Mouse (Mus musculus): ENCODE results near the gene Ano6.

DNA sequence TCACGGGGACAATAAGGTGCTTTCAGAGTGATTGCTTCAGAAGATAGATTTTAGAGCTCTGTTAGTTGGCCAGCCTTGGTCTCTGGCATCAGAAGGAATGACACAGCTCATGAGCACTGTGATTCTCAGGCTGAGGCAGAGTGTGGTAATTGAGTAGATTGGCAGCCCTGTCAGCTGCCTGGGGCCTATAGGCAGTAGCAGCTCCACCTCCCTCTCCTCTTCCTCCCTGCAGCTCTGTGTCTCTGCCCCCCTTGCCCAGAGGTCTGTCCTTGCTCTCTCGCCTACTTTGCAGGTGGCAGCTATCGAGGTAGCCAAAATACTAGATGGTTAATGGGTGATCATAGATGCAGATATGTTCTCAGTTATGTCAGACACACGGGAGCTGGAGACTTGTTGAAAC is 77.5 kb downstream of the Ano6 start:
- no peak for TF ChIP-seq CTCF (IDR thresholded peaks at IDR 0.05; ENCODE audit: control insufficient read depth, insufficient read depth, insufficient replicate concordance, low read depth, low read length)
- TF ChIP-seq POLR2A (IDR thresholded peaks at IDR 0.05; ENCODE audit: control insufficient read depth, low read depth, low read length) = no peak

Data from testis, adult 2 months (tissue).